Mouse (Mus musculus) adrenal gland, adult 18-20 months (tissue): ENCODE results near the gene Fgf15. TPM values are rescaled to one million over a fixed set of nuclear protein-coding genes. Genes with fewer than 3 reads are reported as not detected.

Experiments used
- DNase-seq, 2 experiments: peaks; one replicate each; pipeline ENCODE4 v3.0.0; 2021 to 2022; ENCODE audit warnings: low spot score in 2 of 2
- long read RNA-seq, 2 experiments: library from polyadenylated mRNA; stranded (forward); transcript quantifications; one replicate each; pipeline ENCODE4 v2.0.0; 2021
- total RNA-seq, 2 experiments: library from RNA; stranded (reverse); gene quantifications; 1 replicate in 1 of 2; 2 replicates in 1 of 2; pipeline ENCODE4 v1.2.3; 2021

Fgf15 gene
- under 1 TPM in 1 of 2 experiments, not detected in 1; 0.36 TPM for total RNA-seq
- long read RNA-seq, experiment 1, partial matches to known transcripts = 0 of 1 reads
- long read RNA-seq, experiment 1, other reads (novel, unspliced or antisense) = 0 of 1 reads
- long read RNA-seq, experiment 2 = 0 reads

- no peak for DNase-seq
Observed at GRCm38 (mm10) chr7:144896294-144897218, at the start of gene Fgf15. Fgf15 (plus strand) TSS chr7:144896531.

DNA sequence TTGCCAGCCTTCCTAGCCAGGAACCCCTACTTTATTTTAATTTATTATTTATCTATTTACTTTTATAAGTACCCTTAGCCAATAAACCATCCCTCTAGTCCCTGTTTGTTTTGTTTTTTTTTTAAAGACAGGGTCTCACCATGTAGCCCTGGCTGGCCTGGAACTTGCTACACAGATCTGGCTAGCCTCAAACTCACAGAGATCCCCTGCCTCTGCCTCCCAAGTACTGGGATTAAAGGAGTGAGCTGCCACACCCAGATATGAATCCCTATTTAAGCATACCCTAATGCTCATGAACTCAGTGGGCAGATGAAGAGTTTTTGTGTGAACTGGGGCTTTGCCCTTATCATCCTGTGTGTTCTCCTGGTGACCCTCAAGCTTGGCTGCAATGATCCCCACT is 49.3 kb upstream of the Fgf15 start, which contains the start of gene Fgf4:
Gene Fgf4 (plus strand): TSS at position 301 of the 400 bp plus-strand sequence.
- DNase-seq = no peak

- DNase-seq = no peak
Observed at GRCm38 (mm10) chr7:144851321-144851720, 45.0 kb upstream of the Fgf15 start.

DNA sequence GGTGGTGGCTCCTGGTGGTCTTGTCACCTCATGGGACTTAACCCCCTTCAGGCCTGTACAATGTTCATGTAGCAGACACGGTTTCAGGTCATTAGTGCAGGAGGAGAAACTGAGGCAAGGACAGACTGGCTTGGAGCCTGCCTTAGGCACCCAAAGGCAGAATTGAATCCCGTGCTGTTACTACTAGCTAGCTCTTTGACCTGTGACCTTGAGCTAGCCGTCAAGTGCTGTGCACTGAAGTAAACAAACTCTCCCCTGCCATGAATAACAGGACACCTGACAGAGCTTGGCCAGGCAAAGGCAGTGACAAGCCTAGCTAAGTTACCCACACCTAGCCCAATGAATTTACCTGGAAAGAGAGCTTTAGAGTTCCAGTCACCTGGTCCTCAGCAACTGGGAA is 41.4 kb upstream of the Fgf15 start:
- DNase-seq = no peak

DNA sequence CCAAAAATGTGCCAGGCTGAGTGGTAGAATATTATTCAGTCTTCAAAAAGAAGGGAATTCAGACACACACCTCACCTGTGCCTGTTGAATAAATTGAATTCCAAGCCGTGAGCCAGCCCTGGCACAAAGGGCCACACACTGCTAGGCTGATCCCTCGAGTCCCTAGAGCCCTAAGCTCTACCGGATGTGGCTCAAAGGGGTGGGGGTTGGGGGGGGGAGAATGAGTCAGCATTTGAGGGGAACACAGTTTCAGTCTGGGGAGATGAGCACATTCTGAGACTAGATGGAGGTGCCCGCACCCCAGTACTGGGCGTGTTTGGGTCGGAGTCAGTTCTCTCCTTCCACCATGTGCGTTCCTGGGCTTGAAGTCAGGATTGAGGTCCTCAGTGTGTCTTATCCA is 39.2 kb upstream of the Fgf15 start:
- no peak for DNase-seq

- DNase-seq = no peak
Observed at GRCm38 (mm10) chr7:144857826-144858342, 38.4 kb upstream of the Fgf15 start.

GRCm38 (mm10) chr7:144858702-144859101 is 37.6 kb upstream of the Fgf15 start:
- no peak for DNase-seq

DNA sequence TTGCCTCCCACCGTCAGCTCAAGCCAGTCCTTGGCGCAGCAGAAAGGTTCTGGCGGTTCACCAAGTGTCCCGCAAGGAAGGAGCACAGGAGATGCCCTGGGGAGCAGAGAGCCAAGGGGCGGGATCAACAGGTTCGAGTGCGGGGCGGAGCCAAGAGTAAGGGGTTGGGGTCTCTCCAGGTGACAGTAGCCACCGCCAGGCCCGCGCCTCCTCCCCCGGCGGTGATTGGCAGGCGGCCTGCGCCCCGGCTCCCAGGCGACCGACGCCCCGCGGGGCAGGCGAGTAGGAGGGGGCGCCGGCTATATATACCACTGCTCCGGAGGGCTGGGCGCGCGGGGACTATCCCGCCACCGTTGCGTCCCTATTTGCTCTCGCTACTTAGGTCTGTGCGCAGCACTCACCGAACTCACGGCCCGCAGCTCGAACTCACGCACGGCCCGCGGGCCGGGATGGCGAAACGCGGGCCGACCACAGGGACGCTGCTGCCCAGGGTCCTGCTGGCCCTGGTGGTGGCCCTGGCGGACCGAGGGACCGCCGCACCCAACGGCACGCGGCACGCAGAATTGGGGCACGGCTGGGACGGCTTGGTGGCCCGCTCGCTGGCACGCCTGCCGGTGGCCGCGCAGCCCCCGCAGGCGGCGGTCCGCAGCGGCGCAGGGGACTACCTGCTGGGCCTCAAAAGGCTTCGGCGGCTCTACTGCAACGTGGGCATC is 35.1 kb upstream of the Fgf15 start:
- no peak for DNase-seq

DNA sequence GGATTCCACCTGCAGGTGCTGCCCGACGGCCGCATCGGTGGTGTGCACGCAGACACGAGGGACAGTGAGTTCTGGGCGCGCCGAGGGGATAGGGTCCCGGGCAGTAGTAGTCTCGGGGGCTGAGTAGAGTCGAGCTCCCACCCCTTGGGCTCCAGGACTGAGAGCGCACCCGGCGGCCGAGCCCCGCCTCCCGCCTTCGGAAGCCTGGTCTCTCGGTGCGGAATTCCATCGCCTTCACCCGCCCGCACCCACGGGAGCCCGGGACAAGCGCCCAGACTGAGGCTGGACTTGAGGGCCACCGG is 34.6 kb upstream of the Fgf15 start:
- no peak for DNase-seq

- DNase-seq = no peak
Observed at GRCm38 (mm10) chr7:144862126-144862525, 34.2 kb upstream of the Fgf15 start.

DNA sequence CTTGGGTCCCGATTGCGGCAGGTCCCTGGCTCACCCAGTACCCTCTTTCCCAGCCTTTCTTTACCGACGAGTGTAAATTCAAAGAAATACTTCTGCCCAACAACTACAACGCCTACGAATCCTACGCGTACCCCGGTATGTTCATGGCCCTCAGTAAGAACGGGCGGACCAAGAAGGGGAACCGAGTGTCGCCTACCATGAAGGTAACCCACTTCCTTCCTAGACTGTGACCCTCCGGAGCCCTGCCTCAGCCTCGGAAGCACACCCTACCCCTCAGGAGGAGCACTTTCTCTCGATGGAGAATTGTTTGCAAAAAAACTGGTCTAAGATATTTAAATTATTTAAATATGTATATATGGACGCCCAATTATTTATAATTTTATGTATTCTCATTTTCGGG is 33.6 kb upstream of the Fgf15 start:
- DNase-seq = no peak

GRCm38 (mm10) chr7:144863196-144863595 is 33.1 kb upstream of the Fgf15 start:
- no peak for DNase-seq

- DNase-seq = no peak
Observed at GRCm38 (mm10) chr7:144864160-144864670, 32.1 kb upstream of the Fgf15 start.

GRCm38 (mm10) chr7:144867161-144867560 is 29.2 kb upstream of the Fgf15 start:
- DNase-seq = no peak

DNA sequence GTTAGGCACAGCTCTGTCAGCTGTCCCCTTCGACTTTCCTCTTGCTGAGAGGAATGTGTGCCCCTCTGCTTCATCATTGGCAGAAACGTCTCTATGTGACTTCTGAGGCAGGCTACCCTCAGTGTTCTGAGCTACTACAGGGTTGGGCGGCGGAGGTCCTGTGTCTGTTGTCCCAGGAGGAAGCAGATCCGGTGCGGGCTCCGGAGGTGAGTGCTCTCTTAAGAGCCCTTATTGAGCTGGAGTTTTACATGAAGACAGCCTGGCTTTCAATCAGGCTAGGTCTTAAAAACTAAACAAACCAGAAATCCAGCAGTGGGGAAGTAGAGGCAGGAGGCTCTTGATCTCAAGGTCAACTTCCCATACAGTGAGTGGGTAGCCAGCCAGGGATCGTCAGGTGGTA is 28.7 kb upstream of the Fgf15 start:
- no peak for DNase-seq

GRCm38 (mm10) chr7:144872420-144872819 is 23.9 kb upstream of the Fgf15 start:
- no peak for DNase-seq

- DNase-seq = no peak
Observed at GRCm38 (mm10) chr7:144873160-144873559, 23.2 kb upstream of the Fgf15 start.

DNA sequence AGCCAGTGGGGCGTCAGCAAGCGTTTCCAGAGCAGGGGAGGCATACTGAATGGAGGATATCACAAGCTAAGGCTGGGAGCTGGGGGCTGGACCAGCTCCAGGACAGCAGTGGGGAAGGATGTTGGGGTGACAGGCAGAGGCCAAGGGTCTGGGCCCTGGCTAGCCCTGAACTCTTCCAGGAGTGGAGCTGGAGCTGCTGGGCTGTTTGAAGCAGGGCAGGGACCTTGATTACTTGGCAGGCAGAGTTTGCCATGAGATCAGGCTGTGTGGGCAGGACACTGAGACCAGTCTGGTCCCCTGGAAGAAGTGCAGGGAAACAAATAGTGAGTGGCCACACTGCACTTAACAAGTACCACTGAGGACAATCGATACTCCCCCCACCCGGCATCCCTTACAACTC is 22.1 kb upstream of the Fgf15 start:
- no peak for DNase-seq

DNA sequence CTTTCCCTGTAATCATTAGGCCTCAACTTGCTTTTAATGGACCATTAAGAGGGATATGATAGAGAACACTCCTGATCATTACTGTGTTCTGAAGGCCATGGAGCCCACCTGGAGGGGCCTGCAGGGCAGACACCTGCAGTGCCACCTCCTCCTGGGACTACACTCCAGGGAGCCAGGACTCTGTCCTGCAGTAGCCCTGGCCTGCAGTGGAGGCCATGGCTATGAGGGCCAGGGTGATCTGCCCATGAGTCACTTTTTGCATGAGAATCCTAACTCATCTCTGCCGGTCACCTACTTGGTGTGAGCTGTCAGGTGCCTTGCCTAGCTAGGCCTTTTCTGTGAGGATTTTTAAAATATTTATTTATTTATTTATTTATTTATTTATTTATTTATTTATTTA is 17.9 kb upstream of the Fgf15 start:
- no peak for DNase-seq

GRCm38 (mm10) chr7:144883106-144883505 is 13.2 kb upstream of the Fgf15 start:
- no peak for DNase-seq

DNA sequence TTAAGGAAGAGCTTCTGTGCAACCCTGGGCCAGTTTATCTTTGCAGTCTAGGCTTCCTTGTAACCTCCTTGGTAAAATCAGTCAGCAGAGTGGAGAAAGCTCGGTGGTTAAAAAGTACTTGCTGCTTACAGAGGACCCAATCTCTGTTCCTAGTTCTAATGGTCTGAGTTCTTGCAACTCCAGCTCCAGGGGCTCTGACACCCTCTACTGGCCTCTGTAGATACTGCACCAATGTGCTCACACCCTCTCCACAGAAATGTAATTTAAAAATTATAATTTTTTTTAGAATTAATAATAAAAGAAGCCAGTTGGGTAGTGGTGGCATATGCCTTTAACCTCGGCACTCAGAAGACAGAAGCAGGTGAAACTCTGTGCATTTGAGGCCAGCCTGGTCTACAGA is 8.7 kb upstream of the Fgf15 start:
- no peak for DNase-seq
